Mouse (Mus musculus): ENCODE measurements around the gene Sf3b2.

DNA sequence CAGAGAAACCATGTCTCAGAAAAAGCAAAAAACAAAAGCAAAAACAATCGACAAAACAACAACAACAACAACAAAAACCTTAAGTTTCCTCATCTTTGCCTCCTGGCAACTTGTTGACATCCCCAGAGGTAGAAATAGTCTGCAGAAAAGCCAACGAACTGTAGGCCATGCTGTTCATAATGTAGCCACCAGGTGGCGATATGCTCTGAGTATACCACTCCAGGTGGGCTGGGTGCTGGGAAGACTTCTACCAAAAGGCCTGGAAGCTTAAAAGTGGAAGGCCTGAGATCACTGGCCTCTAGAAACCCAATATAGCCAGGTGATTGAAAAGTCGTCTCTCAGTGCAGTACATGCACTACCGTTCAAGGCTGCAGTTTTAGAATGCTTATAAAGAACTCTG, 42.7 kb upstream of the Sf3b2 start:
- TF ChIP-seq EP300 (IDR thresholded peaks at IDR 0.05; ENCODE audit: insufficient read depth, low read depth, low read length): no peak
- peak; percentile 73 for TF ChIP-seq CTCF (IDR thresholded peaks at IDR 0.05; ENCODE audit: low read depth, low read length)
- TF ChIP-seq POLR2A (IDR thresholded peaks at IDR 0.05; ENCODE audit: insufficient read depth, low read length): no peak
